Mouse (Mus musculus): ENCODE results near the gene Sco1.

The Sco1 gene

DNA sequence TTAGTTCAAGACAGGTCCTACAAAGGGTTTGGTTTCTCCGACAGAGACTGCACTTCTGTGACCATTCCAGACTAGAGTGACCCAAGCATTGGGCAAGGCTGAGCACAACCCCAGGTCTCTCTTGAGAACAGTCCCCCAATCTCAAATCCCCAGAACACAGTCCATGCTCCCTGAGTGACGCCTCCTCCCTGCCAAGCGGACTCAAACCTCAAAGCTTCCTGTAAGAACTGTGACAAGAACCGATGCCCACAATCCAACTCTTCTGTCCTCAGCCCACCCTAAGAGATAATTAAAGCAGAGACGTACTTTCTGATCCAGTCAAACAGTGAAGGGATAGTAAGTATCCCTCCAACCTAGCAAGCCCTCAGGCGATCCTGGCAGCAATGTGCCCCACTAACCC is 60.9 kb downstream of the Sco1 start:
- no peak for DNase-seq (ENCODE audit: low read depth in 1 of 2, low spot score in 2 of 2)

DNA sequence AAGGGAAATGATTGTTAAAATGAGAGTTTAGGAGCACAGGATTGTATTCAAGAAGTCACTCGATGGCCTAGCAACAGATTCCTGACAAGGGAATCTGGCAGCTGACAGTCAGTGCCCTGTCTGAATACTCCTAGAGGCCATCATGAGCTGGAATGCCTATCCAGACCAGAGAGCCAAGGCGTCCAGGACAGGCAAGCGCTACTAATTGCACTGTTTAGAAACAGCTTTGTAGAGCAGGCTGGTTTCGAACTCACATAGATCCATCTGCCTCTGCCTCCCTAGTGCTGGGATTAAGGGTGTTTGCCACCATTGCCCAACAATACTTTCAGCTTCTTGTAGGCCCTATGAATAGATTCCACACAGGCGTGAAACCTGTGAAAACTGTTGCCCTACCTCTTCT is 61.8 kb downstream of the Sco1 start:
- DNase-seq (ENCODE audit: low read depth in 1 of 2, low spot score in 2 of 2): no peak

DNA sequence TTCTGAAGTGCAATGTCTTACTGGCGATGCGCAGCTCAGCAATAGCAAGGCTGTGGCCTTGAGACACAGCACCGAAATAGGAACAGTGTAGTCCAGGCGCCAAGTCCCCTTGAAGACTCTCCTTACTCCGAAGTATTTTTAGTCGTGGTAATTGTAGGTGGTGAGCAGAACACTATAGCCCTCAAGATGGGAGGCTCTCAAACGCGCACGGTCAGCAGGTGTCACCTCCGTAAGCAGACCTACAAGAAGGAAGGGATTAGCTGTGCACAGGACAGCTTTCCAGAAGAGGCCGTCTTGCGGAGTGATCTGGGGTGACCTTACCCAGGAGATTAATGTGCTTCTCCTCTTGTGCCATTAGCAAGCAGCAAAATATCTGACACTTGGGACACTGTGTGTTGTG is 62.4 kb downstream of the Sco1 start:
- no peak for DNase-seq (ENCODE audit: low read depth in 1 of 2, low spot score in 2 of 2)
